Mouse (Mus musculus) embryonic fibroblast, embryonic 13.5 days (primary cell): Measurements from ENCODE around the gene Tgm7. TPM values are rescaled to one million over a fixed set of nuclear protein-coding genes. Genes with fewer than 3 reads are reported as not detected.
"Not testable (repeated sequence)": the region's sequence is repeated elsewhere in the genome, so short reads cannot be mapped to it uniquely, and the experiment has no call there.

Experiments
- H3K27ac ChIP-seq: 2 replicates; pipeline ENCODE4 v1.5.1; 2012; ENCODE audit warnings: low read length, control low read depth, inconsistent platforms; ENCODE audit not compliant: insufficient read depth
- H3K4me1 ChIP-seq: 2 replicates; pipeline ENCODE4 v1.6.1; 2011; ENCODE audit warnings: low read length; ENCODE audit not compliant: control insufficient read depth, insufficient read depth
- H3K4me3 ChIP-seq: 2 replicates; pipeline ENCODE4 v1.5.1; 2011; ENCODE audit warnings: mild to moderate bottlenecking, control low read depth, low read length; ENCODE audit not compliant: insufficient read depth
- CTCF ChIP-seq: IDR thresholded peaks from 2 replicates; pipeline ENCODE4 v1.5.1; 2011; ENCODE audit warnings: mild to moderate bottlenecking, control low read depth, low read length, moderate library complexity, borderline replicate concordance; ENCODE audit not compliant: insufficient read depth
- POLR2A ChIP-seq: IDR thresholded peaks from 2 replicates; pipeline ENCODE4 v1.6.1; 2011; ENCODE audit warnings: low read depth, mild to moderate bottlenecking, control low read depth, low read length, moderate library complexity
- polyA plus RNA-seq: library from polyadenylated mRNA; stranded (reverse); fragments of >200 nt; gene quantifications from 2 replicates; pipeline ENCODE4 v1.2.4, GENCODE M21; 2011; ENCODE audit warnings: low read depth; ENCODE audit not compliant: missing spikeins, insufficient read length

The Tgm7 gene
- polyA plus RNA-seq, 1 experiment, result not detected

GRCm38 (mm10) chr2:121128865-121129620 is 19.4 kb upstream of the Tgm7 start:
- no peak overlapping the region for H3K27ac ChIP-seq
- H3K4me1 ChIP-seq, result no peaks in the 10 kb centered on the region
- H3K4me3 ChIP-seq, result no peak overlapping the region
- TF ChIP-seq CTCF (no peak), POLR2A (no peak)

- H3K27ac ChIP-seq, result no peak overlapping the region
- TF ChIP-seq POLR2A, result no peak
- no peak for TF ChIP-seq CTCF
- H3K4me1 ChIP-seq, result no peaks in the 10 kb centered on the region
- H3K4me3 ChIP-seq, result no peak overlapping the region
Observed at GRCm38 (mm10) chr2:121127536-121127935, 17.9 kb upstream of the Tgm7 start.

GRCm38 (mm10) chr2:121126302-121126701 is 16.7 kb upstream of the Tgm7 start:
- H3K4me1 ChIP-seq, H3K4me3 ChIP-seq, H3K27ac ChIP-seq: not testable (repeated sequence)

GRCm38 (mm10) chr2:121119260-121119659 is 9.7 kb upstream of the Tgm7 start:
- Histone ChIP-seq H3K27ac (no peak overlapping the region), H3K4me3 (no peak overlapping the region), H3K4me1 (no peaks in the 10 kb centered on the region)
- TF ChIP-seq POLR2A (no peak), CTCF (no peak)

- no peak overlapping the region for H3K4me3 ChIP-seq
- no peaks in the 10 kb centered on the region for H3K4me1 ChIP-seq
- no peak overlapping the region for H3K27ac ChIP-seq
- no peak for TF ChIP-seq CTCF
Observed at GRCm38 (mm10) chr2:121115418-121115817, 5.8 kb upstream of the Tgm7 start.

GRCm38 (mm10) chr2:121105940-121106339 is 3.7 kb downstream of the Tgm7 start:
- TF ChIP-seq CTCF, result no peak
- no peak for TF ChIP-seq POLR2A
- no peaks in the 10 kb centered on the region for H3K4me1 ChIP-seq

GRCm38 (mm10) chr2:121102051-121102450 is 7.5 kb downstream of the Tgm7 start:
- Histone ChIP-seq H3K4me1 (no peaks in the 10 kb centered on the region), H3K27ac (no peak overlapping the region), H3K4me3 (no peak overlapping the region)
- TF ChIP-seq CTCF, result peak; percentile 40; the same call in 1 of the 2 replicates
- no peak for TF ChIP-seq POLR2A

More at GRCm38 (mm10) chr2:121105940-121106339, 3.7 kb downstream of the Tgm7 start:
- Histone ChIP-seq H3K27ac (no peak overlapping the region), H3K4me3 (no peak overlapping the region)

- no peaks in the 10 kb centered on the region for H3K4me1 ChIP-seq
- no peak overlapping the region for H3K27ac ChIP-seq
- no peak overlapping the region for H3K4me3 ChIP-seq
- TF ChIP-seq POLR2A, result no peak
- no peak for TF ChIP-seq CTCF
Observed at GRCm38 (mm10) chr2:121089751-121090150, 19.8 kb downstream of the Tgm7 start.

- Histone ChIP-seq H3K4me1 (no peaks in the 10 kb centered on the region), H3K4me3 (no peak overlapping the region), H3K27ac (no peak overlapping the region)
- TF ChIP-seq CTCF (no peak), POLR2A (no peak)
Observed at GRCm38 (mm10) chr2:121088507-121088906, 21.1 kb downstream of the Tgm7 start.

- Histone ChIP-seq H3K4me3 (no peak within 1 kb of the TSS), H3K27ac (no peak within 1 kb of the TSS)
- TF ChIP-seq CTCF, result no peak
- no peak for TF ChIP-seq POLR2A
Observed at GRCm38 (mm10) chr2:121085480-121086185, 24.0 kb downstream of the Tgm7 start, which contains the start of gene Tgm5. TSS of gene Tgm5 (minus strand) at chr2:121085841.

GRCm38 (mm10) chr2:121082626-121083025 is 27.0 kb downstream of the Tgm7 start:
- no peak overlapping the region for H3K4me3 ChIP-seq
- TF ChIP-seq POLR2A (no peak), CTCF (no peak)
- H3K4me1 ChIP-seq, result no peaks in the 10 kb centered on the region
- no peak overlapping the region for H3K27ac ChIP-seq

More at GRCm38 (mm10) chr2:121085480-121086185, 24.0 kb downstream of the Tgm7 start, which contains the start of gene Tgm5:
- H3K4me1 ChIP-seq, result no peaks in the 10 kb centered on the region
